Mouse (Mus musculus): ENCODE results near the gene Gale.

- TF ChIP-seq CTCF (IDR thresholded peaks at IDR 0.05; ENCODE audit: low read depth, low read length) (no peak), POLR2AphosphoS5 (IDR thresholded peaks at IDR 0.05; ENCODE audit: insufficient replicate concordance, low read depth, low read length) (no peak), TAL1 (conservative IDR thresholded peaks at IDR 0.05; ENCODE audit: low read depth, low read length) (no peak)
Observed at GRCm38 (mm10) chr4:135955886-135956285, 7.6 kb upstream of the Gale start.

All from G1E (cell line).